Mouse (Mus musculus): ENCODE results near the gene Tatdn3. TPM values are rescaled to one million over a fixed set of nuclear protein-coding genes. Genes with fewer than 3 reads are reported as not detected.

Gene Tatdn3
- total and polyA plus RNA-seq, 3 experiments, result 12.7 to 17.2 (median 12.9) TPM

DNA sequence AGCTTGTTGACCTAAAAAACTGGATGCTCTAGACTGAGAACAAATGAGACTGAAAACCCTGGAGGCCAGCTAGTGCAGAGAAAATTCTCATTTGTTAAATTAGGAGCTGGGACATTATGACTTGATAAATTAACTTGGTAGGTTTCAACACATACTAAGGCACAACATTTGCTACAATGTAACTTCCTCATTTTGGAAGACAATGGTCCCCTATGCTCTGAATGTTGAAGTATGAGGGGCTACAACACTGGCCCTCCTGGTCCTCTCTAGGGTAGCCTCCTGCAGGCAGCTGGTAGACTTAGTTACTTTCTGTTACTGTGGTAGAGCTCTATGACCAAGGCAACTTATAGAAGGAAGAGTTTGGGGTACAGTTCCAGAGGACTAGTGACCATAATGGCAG is 21.4 kb downstream of the Tatdn3 start:
- Histone ChIP-seq H3K27ac (ENCODE audit: insufficient read depth, low read depth) (no peak overlapping the region), H3K27me3 (replicated peaks) (no peaks in the 10 kb centered on the region), H3K9ac (ENCODE audit: insufficient read depth, low read depth) (no peak overlapping the region), H3K36me3 (replicated peaks in 1 of 2; ENCODE audit: control insufficient read depth in 1 of 2, insufficient read depth in 1 of 2, low read length in 1 of 2) (peaks cover 0 to 13% of the 10 kb centered on the region in 2 experiments), H3K79me2 (replicated peaks; ENCODE audit: control insufficient read depth, extremely low read depth, insufficient read depth, poor library complexity, severe bottlenecking) (no peaks in the 10 kb centered on the region), H3K9me3 (replicated peaks; ENCODE audit: low read length) (no peaks in the 10 kb centered on the region), H3K4me2 (ENCODE audit: insufficient read depth, low read depth, poor library complexity, severe bottlenecking) (no peak overlapping the region), H3K4me3 (replicated peaks in 1 of 3; ENCODE audit: low read depth in 2 of 3, low read length in 2 of 3, poor library complexity in 1 of 3) (no peak overlapping the region), H3K4me1 (ENCODE audit: control insufficient read depth in 1 of 2, insufficient read depth in 2 of 2) (peaks cover 0 to 11% of the 10 kb centered on the region in 2 experiments; a peak in 2 of 4 replicates)
- dilution Hi-C loops (cut with MboI; ENCODE audit: extremely low pct_ligation_motif_present, extremely low pct_unique_long_range_greater_than_20kb, low sequenced_read_pairs), result no loop called here
- in situ Hi-C loops (cut with MboI; ENCODE audit: low pct_ligation_motif_present, low pct_unique_long_range_greater_than_20kb, low sequenced_read_pairs), result no loop called here
- TF ChIP-seq ZMIZ1 (IDR thresholded peaks at IDR 0.05; ENCODE audit: low read depth, low read length), result no peak
- TF ChIP-seq ZNF384 (IDR thresholded peaks at IDR 0.05; ENCODE audit: low read depth, low read length), result no peak
- no peak for TF ChIP-seq EP300 (IDR thresholded peaks at IDR 0.05; ENCODE audit: low read length)
- TF ChIP-seq RCOR1 (conservative IDR thresholded peaks at IDR 0.05; ENCODE audit: low read depth, low read length), result no peak
- no peak for TF ChIP-seq MAZ (IDR thresholded peaks at IDR 0.05; ENCODE audit: low read depth, low read length)
- no peak for TF ChIP-seq CHD1 (IDR thresholded peaks at IDR 0.05; ENCODE audit: low read depth, low read length)
- no peak for TF ChIP-seq BHLHE40 (IDR thresholded peaks at IDR 0.05; ENCODE audit: low read depth, low read length)
- no peak for TF ChIP-seq IRF4 (IDR thresholded peaks at IDR 0.05; ENCODE audit: low read depth, low read length)
- TF ChIP-seq USF1 (IDR thresholded peaks at IDR 0.05; ENCODE audit: low read depth, low read length), result no peak
- no peak for TF ChIP-seq CHD2 (IDR thresholded peaks at IDR 0.05; ENCODE audit: low read length)
- TF ChIP-seq JUN (IDR thresholded peaks at IDR 0.05; ENCODE audit: insufficient read depth, low read depth, low read length), result no peak
- TF ChIP-seq NELFE (IDR thresholded peaks at IDR 0.05; ENCODE audit: low read depth, low read length), result no peak
- TF ChIP-seq SMC3 (IDR thresholded peaks at IDR 0.05; ENCODE audit: low read depth, low read length), result no peak
- TF ChIP-seq MAX (IDR thresholded peaks at IDR 0.05; ENCODE audit: low read length), result no peak
- TF ChIP-seq UBTF (IDR thresholded peaks at IDR 0.05; ENCODE audit: low read depth, low read length), result no peak
- no peak for TF ChIP-seq POLR2AphosphoS2 (IDR thresholded peaks at IDR 0.05; ENCODE audit: low read depth, low read length)
- TF ChIP-seq MAFK (IDR thresholded peaks at IDR 0.05; ENCODE audit: insufficient replicate concordance, low read length), result no peak
- no peak for TF ChIP-seq E2F4 (IDR thresholded peaks at IDR 0.05; ENCODE audit: insufficient replicate concordance, low read depth, low read length)
- TF ChIP-seq GABPA (IDR thresholded peaks at IDR 0.05; ENCODE audit: insufficient replicate concordance, low read depth, low read length), result no peak
- no peak for DNase-seq (ENCODE audit: extremely low read depth)

DNA sequence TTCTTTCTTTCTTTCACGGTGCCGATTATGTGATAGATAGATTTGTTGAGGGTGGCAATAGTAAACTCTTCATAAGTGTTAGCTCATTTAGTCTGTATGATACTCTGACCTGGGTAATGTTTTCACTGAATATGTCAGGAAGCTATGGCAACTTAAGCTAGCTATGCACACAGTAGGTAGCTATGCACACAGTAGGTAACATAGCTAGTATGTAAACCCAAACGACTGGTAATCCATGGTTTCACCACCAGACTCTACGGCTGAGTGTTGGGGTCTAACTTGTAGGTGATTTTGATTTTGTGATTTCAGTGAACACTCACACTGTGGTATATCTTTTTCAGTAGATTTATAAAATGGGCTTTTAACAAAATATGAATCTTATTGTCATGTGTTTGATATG is 24.7 kb downstream of the Tatdn3 start:
- in situ Hi-C loops (cut with MboI; ENCODE audit: low pct_ligation_motif_present, low pct_unique_long_range_greater_than_20kb, low sequenced_read_pairs), result no loop called here

More for the DNA sequence above, 24.7 kb downstream of the Tatdn3 start:
- no peak for DNase-seq (ENCODE audit: extremely low read depth)
- dilution Hi-C loops (cut with MboI; ENCODE audit: extremely low pct_ligation_motif_present, extremely low pct_unique_long_range_greater_than_20kb, low sequenced_read_pairs), result no loop called here
- no peak overlapping the region for H3K4me3 ChIP-seq (replicated peaks in 1 of 3; ENCODE audit: low read depth in 2 of 3, low read length in 2 of 3, poor library complexity in 1 of 3)
- H3K9ac ChIP-seq (ENCODE audit: insufficient read depth, low read depth), result no peak overlapping the region
- no peaks in the 10 kb centered on the region for H3K9me3 ChIP-seq (replicated peaks; ENCODE audit: low read length)
- H3K4me2 ChIP-seq (ENCODE audit: insufficient read depth, low read depth, poor library complexity, severe bottlenecking), result no peak overlapping the region
- peak; percentile 82 for TF ChIP-seq ZKSCAN1 (IDR thresholded peaks at IDR 0.05; ENCODE audit: borderline replicate concordance, low read depth, low read length)
- no peak for TF ChIP-seq POLR2AphosphoS2 (IDR thresholded peaks at IDR 0.05; ENCODE audit: low read depth, low read length)
- no peaks in the 10 kb centered on the region for H3K27me3 ChIP-seq (replicated peaks)
- no peak overlapping the region for H3K27ac ChIP-seq (ENCODE audit: insufficient read depth, low read depth)
- no peaks in the 10 kb centered on the region for H3K79me2 ChIP-seq (replicated peaks; ENCODE audit: control insufficient read depth, extremely low read depth, insufficient read depth, poor library complexity, severe bottlenecking)
- H3K4me1 ChIP-seq (ENCODE audit: control insufficient read depth in 1 of 2, insufficient read depth in 2 of 2), result no peaks in the 10 kb centered on the region; a peak in 1 of 4 replicates
- peaks cover 0 to 4% of the 10 kb centered on the region in 2 experiments for H3K36me3 ChIP-seq (replicated peaks in 1 of 2; ENCODE audit: control insufficient read depth in 1 of 2, insufficient read depth in 1 of 2, low read length in 1 of 2)
